In genomic region chr9:32540061-32540405, GRCm38 (mm10) we compare ENCODE assay signal across 9 mouse cellular contexts. TPM values are rescaled to one million over a fixed set of nuclear protein-coding genes. Genes with fewer than 3 reads are reported as not detected.
DNase-seq lines count a peak whose midpoint lies in the region; ATAC-seq and TF ChIP-seq lines count a peak whose summit lies in the region.
"Had no signal": no experiment of that assay in that cellular context is flagged by ENCODE, and none has a peak within 500 bp of the region (broad histone marks: within the 10 kb centered on the region; RNA-seq: fewer than 3 reads in every experiment).

No protein-coding gene starts in this region.

- H3K36me3 ChIP-seq in forebrain, embryonic 10.5 days (replicated peaks) = no peaks in the 10 kb centered on the region
- no peaks in the 10 kb centered on the region for H3K36me3 ChIP-seq in intestine, embryonic 15.5 days
- H3K36me3 ChIP-seq in stomach, postnatal 0 days (ENCODE audit: control insufficient read depth, insufficient read depth, low read length) = no peaks in the 10 kb centered on the region

- TF ChIP-seq POLR2A in cerebellum, adult 2 months (IDR thresholded peaks at IDR 0.05; ENCODE audit: borderline replicate concordance, insufficient read depth, low read length) = no peak

- ATAC-seq in intestine, embryonic 15.5 days = peak; percentile 19
- ATAC-seq in megakaryocyte progenitor cell, adult 5-6 weeks (replicated peaks; ENCODE audit: poor library complexity) = peak; percentile 53
- peak; percentile 38 for ATAC-seq in stomach, postnatal 0 days (ENCODE audit: low FRiP score, low TSS enrichment)

- no peak for DNase-seq in cerebellum, adult 2 months
- DNase-seq in cerebellum, postnatal 25 days = no peak
- DNase-seq in CD4-positive, CD25-positive, alpha-beta regulatory T cell, adult 2 months (ENCODE audit: low read depth, low spot score) = peak; percentile 66
- DNase-seq in forebrain, embryonic 10.5 days (ENCODE audit: extremely low spot score, low spot score) = peak; percentile 50
- DNase-seq in stomach, postnatal 0 days (ENCODE audit: low spot score) = no peak
- no peak for DNase-seq in frontal cortex, postnatal 36 days (ENCODE audit: low spot score in 2 of 2)

- no peak for TF ChIP-seq EP300 in stomach, postnatal 0 days (optimal IDR thresholded peaks at IDR 0.05)

- H3K4me1 ChIP-seq in cerebellum, adult 2 months (ENCODE audit: control insufficient read depth, insufficient read depth, low read length) = no peaks in the 10 kb centered on the region; the same call in 1 of the 2 replicates
- peaks cover 52% of the 10 kb centered on the region for H3K4me1 ChIP-seq in forebrain, embryonic 10.5 days
- peaks cover 30% of the 10 kb centered on the region for H3K4me1 ChIP-seq in intestine, embryonic 15.5 days (replicated peaks)
- no peaks in the 10 kb centered on the region; the same call in 1 of the 2 replicates for H3K4me1 ChIP-seq in stomach, postnatal 0 days (replicated peaks; ENCODE audit: control insufficient read depth, insufficient read depth)

- H3K9ac ChIP-seq in intestine, embryonic 15.5 days = peak overlapping the region; percentile 85
- peak overlapping the region; percentile 75 for H3K9ac ChIP-seq in stomach, postnatal 0 days (ENCODE audit: low read length)

- H3K4me2 ChIP-seq in intestine, embryonic 15.5 days (replicated peaks) = peak overlapping the region; percentile 93
- peak overlapping the region; percentile 88 for H3K4me2 ChIP-seq in stomach, postnatal 0 days (replicated peaks; ENCODE audit: low read depth)

- TF ChIP-seq CTCF in cerebellum, adult 2 months (IDR thresholded peaks at IDR 0.05; ENCODE audit: borderline replicate concordance, insufficient read depth, low read depth, low read length) = no peak
- no peak for TF ChIP-seq CTCF in stomach, postnatal 0 days (IDR thresholded peaks at IDR 0.05; ENCODE audit: low read depth)

- H3K4me3 ChIP-seq in cerebellum, adult 2 months (replicated peaks; ENCODE audit: insufficient read depth, low read depth, low read length) = peak overlapping the region; percentile 34
- peak overlapping the region; percentile 72 for H3K4me3 ChIP-seq in forebrain, embryonic 10.5 days
- H3K4me3 ChIP-seq in intestine, embryonic 15.5 days (replicated peaks) = peak overlapping the region; percentile 67
- peak overlapping the region; percentile 66 for H3K4me3 ChIP-seq in stomach, postnatal 0 days (ENCODE audit: low read depth, low read length)

- peaks cover 12% of the 10 kb centered on the region; the same call in 1 of the 2 replicates for H3K27me3 ChIP-seq in cerebellum, adult 2 months (ENCODE audit: control insufficient read depth, insufficient read depth, low read length)
- peaks cover 99% of the 10 kb centered on the region for H3K27me3 ChIP-seq in forebrain, embryonic 10.5 days (ENCODE audit: poor library complexity, severe bottlenecking)
- H3K27me3 ChIP-seq in intestine, embryonic 15.5 days (replicated peaks) = peaks cover 40% of the 10 kb centered on the region
- peaks cover 5% of the 10 kb centered on the region; the same call in 1 of the 2 replicates for H3K27me3 ChIP-seq in stomach, postnatal 0 days (ENCODE audit: control insufficient read depth, insufficient read depth, low read length)

- H3K9me3 ChIP-seq in forebrain, embryonic 10.5 days = no peaks in the 10 kb centered on the region
- no peaks in the 10 kb centered on the region for H3K9me3 ChIP-seq in intestine, embryonic 15.5 days
- H3K9me3 ChIP-seq in stomach, postnatal 0 days (ENCODE audit: control insufficient read depth, low read length) = no peaks in the 10 kb centered on the region

- 14% methylated on average over 13 of the region's 13 CpGs for WGBS in cerebellum, adult 2 months
- WGBS in forebrain, embryonic 10.5 days = under 1% methylated on average over 13 of the region's 13 CpGs
- WGBS in intestine, embryonic 15.5 days = 4% methylated on average over 13 of the region's 13 CpGs
- WGBS in stomach, postnatal 0 days = 5% methylated on average over 13 of the region's 13 CpGs

- no peak overlapping the region for H3K27ac ChIP-seq in cerebellum, adult 2 months (ENCODE audit: insufficient read depth, low read length)
- peak overlapping the region; percentile 87 for H3K27ac ChIP-seq in forebrain, embryonic 10.5 days
- H3K27ac ChIP-seq in intestine, embryonic 15.5 days = peak overlapping the region; percentile 80
- peak overlapping the region; percentile 79 for H3K27ac ChIP-seq in stomach, postnatal 0 days (replicated peaks)

RNA-seq across cellular contexts. Expression of gene Fli1, which starts 2.6 kb away (rescaled TPM):
- polyA plus RNA-seq in cerebellum, adult 2 months (2012; rRNA removed) = 1.7 and 2.2 TPM in 2 replicates
- polyA plus RNA-seq in forebrain, embryonic 10.5 days (2016; fragmentation: Nextera tagmentation; extraction: Ambion mirVana) = 22.5 and 24.5 TPM in 2 replicates
- polyA plus RNA-seq in intestine, embryonic 15.5 days (2015; fragmentation: Nextera tagmentation; extraction: Ambion mirVana) = 12.6 and 14.4 TPM in 2 replicates
- 80.2 and 93.2 TPM in 2 replicates for total RNA-seq in megakaryocyte progenitor cell, adult 5-6 weeks (2015)
- 104 and 107 TPM in 2 replicates for total RNA-seq in megakaryocyte progenitor cell, adult 5-6 weeks (2017)
- polyA plus RNA-seq in stomach, postnatal 0 days (2015; fragmentation: Nextera tagmentation; extraction: Ambion mirVana) = 4.6 and 4.9 TPM in 2 replicates
- polyA plus RNA-seq: C2C12 had no signal

Comparison
In these comparisons a context has a peak if more than half of its experiments do, and no peak if none do; other contexts are left out.
1. DNase-seq: peak in CD4-positive, CD25-positive, alpha-beta regulatory T cell, adult 2 months (single experiment) and forebrain, embryonic 10.5 days (single experiment); none in cerebellum, adult 2 months (0 of 2), cerebellum, postnatal 25 days (0 of 2), stomach, postnatal 0 days (single experiment) and frontal cortex, postnatal 36 days (0 of 2).
2. Peak in every context shown above with its lines, with median percentiles within 50 percentile points of each other: H3K4me3 ChIP-seq and ATAC-seq.